Mouse (Mus musculus) mouse embryonic stem cell (cell line): ENCODE measurements around the gene Acsf3.

ENCODE experiments used
- in situ Hi-C, 2 experiments: fragments of 300-500 bp; cut with MboI; formaldehyde crosslinking; loops; 1 replicate in 1 of 2; 3 replicates in 1 of 2; pipeline ENCODE4 v1.14.3; 2019 to 2020; ENCODE audit warnings: low sequenced_read_pairs in 2 of 2, low pct_unique_long_range_greater_than_20kb in 1 of 2, mixed read lengths in 1 of 2; ENCODE audit not compliant: unreplicated experiment in 1 of 2

Acsf3 gene

GRCm38 (mm10) chr8:122775285-122776155, at the start of gene Acsf3:
Gene Acsf3, plus strand, starts transcription at chr8:122775486.
- in situ Hi-C loops = no loop called here

- in situ Hi-C loops = no loop called here
These were observed 48.5 kb upstream of the Acsf3 start for GRCm38 (mm10) chr8:122726789-122727188.

- in situ Hi-C loops = no loop called here
These were observed 47.9 kb upstream of the Acsf3 start for GRCm38 (mm10) chr8:122727412-122727811.

- in situ Hi-C loops = no loop called here
These were observed 46.7 kb upstream of the Acsf3 start for GRCm38 (mm10) chr8:122728630-122729029.

GRCm38 (mm10) chr8:122735110-122735509, 40.2 kb upstream of the Acsf3 start:
- in situ Hi-C loops = no loop called here

- in situ Hi-C loops = no loop called here
These were observed 39.5 kb upstream of the Acsf3 start for GRCm38 (mm10) chr8:122735542-122736473.

GRCm38 (mm10) chr8:122736623-122737022, 38.7 kb upstream of the Acsf3 start:
- in situ Hi-C loops = no loop called here

GRCm38 (mm10) chr8:122737071-122737470, 38.2 kb upstream of the Acsf3 start:
- in situ Hi-C loops = no loop called here

GRCm38 (mm10) chr8:122737886-122738285, 37.4 kb upstream of the Acsf3 start:
- in situ Hi-C loops = no loop called here

- in situ Hi-C loops = no loop called here
These were observed 36.1 kb upstream of the Acsf3 start for GRCm38 (mm10) chr8:122739102-122739725.

GRCm38 (mm10) chr8:122742471-122742870, 32.8 kb upstream of the Acsf3 start:
- in situ Hi-C loops = no loop called here

- in situ Hi-C loops = no loop called here
These were observed 30.1 kb upstream of the Acsf3 start for GRCm38 (mm10) chr8:122745022-122745749.

GRCm38 (mm10) chr8:122745750-122746275, 29.5 kb upstream of the Acsf3 start:
- in situ Hi-C loops = no loop called here

- in situ Hi-C loops = no loop called here
These were observed 28.8 kb upstream of the Acsf3 start for GRCm38 (mm10) chr8:122746439-122746838.

GRCm38 (mm10) chr8:122747825-122748224, 27.5 kb upstream of the Acsf3 start:
- in situ Hi-C loops = no loop called here

- in situ Hi-C loops = no loop called here
These were observed 25.8 kb upstream of the Acsf3 start for GRCm38 (mm10) chr8:122749333-122749958.

- in situ Hi-C loops = no loop called here
These were observed 23.9 kb upstream of the Acsf3 start for GRCm38 (mm10) chr8:122751342-122751741.
